Mouse (Mus musculus) hindbrain, embryonic 14.5 days (tissue): Measurements from ENCODE around the gene Nav2. TPM values are rescaled to one million over a fixed set of nuclear protein-coding genes. Genes with fewer than 3 reads are reported as not detected.

ENCODE experiments used
- ATAC-seq: fragments of 200-750 bp; cut with Nextera tagmentation; 2 replicates; pipeline ENCODE4 v1.8.0; 2017; ENCODE audit warnings: moderate number of reproducible peaks, mild to moderate bottlenecking, moderate TSS enrichment, moderate library complexity; ENCODE audit not compliant: low FRiP score
- DNase-seq: peaks from one replicate; pipeline ENCODE4 v3.0.0-alpha.2; 2015; ENCODE audit warnings: low spot score
- H3K27ac ChIP-seq: fragments of 300-500 bp; sonication (generic); 2 replicates; pipeline ENCODE4 v1.5.1; 2014; ENCODE audit warnings: mild to moderate bottlenecking, moderate library complexity
- H3K27me3 ChIP-seq: fragments of 300-500 bp; sonication (generic); 2 replicates; pipeline ENCODE4 v1.6.1; 2014; ENCODE audit warnings: mild to moderate bottlenecking, low read length, mixed read lengths; ENCODE audit not compliant: control insufficient read depth, insufficient read depth
- H3K36me3 ChIP-seq: fragments of 300-500 bp; sonication (generic); replicated peaks from 2 replicates; pipeline ENCODE4 v1.6.1; 2014; ENCODE audit not compliant: control insufficient read depth, insufficient read depth
- H3K4me1 ChIP-seq: fragments of 300-500 bp; sonication (generic); replicated peaks from 2 replicates; pipeline ENCODE4 v1.6.1; 2014; ENCODE audit warnings: antibody characterized with exemption, low read length, mixed read lengths; ENCODE audit not compliant: control insufficient read depth, insufficient read depth
- H3K4me2 ChIP-seq: fragments of 300-500 bp; sonication (generic); replicated peaks from 2 replicates; pipeline ENCODE4 v1.6.1; 2014; ENCODE audit warnings: mild to moderate bottlenecking, moderate library complexity
- H3K4me3 ChIP-seq: fragments of 300-500 bp; sonication (generic); replicated peaks from 2 replicates; pipeline ENCODE4 v1.5.1; 2014; ENCODE audit warnings: mild to moderate bottlenecking, low read length
- H3K9ac ChIP-seq: fragments of 300-500 bp; sonication (generic); 2 replicates; pipeline ENCODE4 v1.6.1; 2014
- H3K9me3 ChIP-seq: fragments of 300-500 bp; sonication (generic); 2 replicates; pipeline ENCODE4 v1.6.1; 2016; ENCODE audit warnings: low read length; ENCODE audit not compliant: control insufficient read depth
- WGBS: fragments of 180-500 bp; shearing (Covaris S2); extraction: QIAGEN DNeasy Blood & Tissue Kit; methylation state at CpG from one replicate; pipeline ENCODE4 v1.1.7; 2014; 5-methylcytosine and 5-hydroxymethylcytosine counted together
- polyA plus RNA-seq: library from polyadenylated mRNA; unstranded; fragments of >200 nt; fragmentation: Nextera tagmentation; extraction: Ambion mirVana; gene quantifications from 2 replicates; pipeline ENCODE4 v1.2.1, GENCODE M21; 2014

Nav2 gene
- polyA plus RNA-seq, 1 experiment from 2014 or later, result 28.2 TPM

DNA sequence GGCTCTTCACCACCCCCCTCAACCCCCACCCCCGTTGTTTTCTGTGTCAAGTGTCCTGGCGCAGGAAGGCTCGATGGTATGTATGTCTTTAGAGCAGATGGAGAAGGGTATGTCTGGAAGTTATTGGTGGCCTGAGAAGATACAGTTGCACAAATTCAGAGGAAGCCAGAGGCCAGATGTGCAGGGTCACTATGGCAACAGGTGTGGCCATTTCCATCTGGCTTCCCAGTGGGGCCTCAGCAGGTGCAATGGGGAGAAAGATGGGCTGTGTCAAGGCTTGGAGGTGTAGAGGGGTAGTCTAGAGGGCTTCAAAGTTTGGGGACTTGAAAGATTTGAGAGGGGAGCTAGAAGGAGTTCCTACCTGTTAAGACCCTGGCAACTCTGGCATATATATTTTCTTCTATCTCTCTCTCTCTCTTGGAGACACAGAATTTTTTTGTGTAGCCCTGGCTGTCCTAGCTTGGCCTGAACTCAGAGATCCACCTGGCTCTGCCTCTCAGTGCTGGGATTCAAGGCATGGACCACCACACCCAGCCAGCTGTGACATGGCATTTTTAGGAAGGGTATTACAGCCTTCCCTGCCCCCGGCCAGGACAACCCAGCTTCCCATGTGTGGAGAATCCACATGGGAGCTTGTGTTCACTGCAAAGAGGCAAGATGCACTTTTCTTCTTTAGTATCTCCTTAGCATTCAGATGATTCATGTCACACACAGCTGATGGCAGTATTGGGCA is 435.4 kb downstream of the Nav2 start:
- no peak for DNase-seq
- Histone ChIP-seq H3K4me1 (peaks cover 45% of the 10 kb centered on the region), H3K9ac (no peak overlapping the region), H3K4me2 (no peak overlapping the region), H3K9me3 (no peaks in the 10 kb centered on the region), H3K4me3 (no peak overlapping the region), H3K27ac (no peak overlapping the region), H3K36me3 (no peaks in the 10 kb centered on the region), H3K27me3 (no peaks in the 10 kb centered on the region)
- WGBS, result 34% methylated on average over 4 of the region's 4 CpGs
- ATAC-seq, result no peak

DNA sequence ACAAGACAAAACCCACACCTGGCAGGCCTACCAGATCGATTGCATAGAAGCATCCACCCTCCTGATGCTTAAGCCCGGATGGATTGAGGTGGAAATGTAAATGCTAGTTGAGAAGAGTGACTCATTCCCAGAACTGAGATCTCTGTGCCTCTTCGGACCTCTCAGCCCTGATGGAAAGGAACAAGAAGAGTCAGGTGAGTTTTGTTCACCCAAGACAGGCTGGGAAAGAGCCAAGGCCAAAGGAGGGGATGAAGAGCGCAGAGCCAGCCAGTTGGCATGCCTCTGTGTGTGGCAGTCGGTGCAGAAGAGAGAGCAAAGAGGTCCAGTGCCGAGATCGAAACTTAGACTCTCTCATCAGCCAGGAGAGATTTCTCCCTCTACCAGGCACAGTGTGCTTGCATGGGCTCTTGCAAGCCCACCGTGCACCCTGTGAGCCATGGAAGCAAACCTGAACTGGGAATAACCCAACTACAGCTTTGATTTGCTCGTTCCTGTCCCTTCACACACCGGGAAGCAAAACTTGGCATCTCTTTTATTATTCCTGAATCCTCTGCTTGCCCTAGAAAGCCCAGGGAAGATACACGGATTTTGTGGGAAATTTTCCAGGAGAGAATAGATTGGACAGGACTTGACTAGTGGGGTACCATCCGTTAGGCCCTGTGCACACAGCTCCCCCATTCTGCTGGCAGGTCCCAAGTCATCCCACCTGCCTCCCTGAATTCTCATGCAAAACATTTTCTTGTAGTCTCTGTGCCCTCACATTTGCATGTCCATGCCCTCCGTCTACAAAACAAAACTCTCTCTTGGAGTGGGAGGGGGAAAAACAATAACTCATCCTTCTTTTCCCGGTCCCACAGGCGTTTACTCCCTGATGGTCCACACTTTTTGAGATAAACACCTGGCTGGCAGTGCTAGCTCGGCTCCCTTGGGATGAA is 439.1 kb downstream of the Nav2 start:
- Histone ChIP-seq H3K9ac (no peak overlapping the region), H3K4me3 (no peak overlapping the region), H3K9me3 (no peaks in the 10 kb centered on the region), H3K4me1 (peaks cover 29% of the 10 kb centered on the region), H3K4me2 (no peak overlapping the region), H3K36me3 (no peaks in the 10 kb centered on the region), H3K27me3 (no peaks in the 10 kb centered on the region), H3K27ac (no peak overlapping the region)
- 25% methylated on average over 16 of the region's 16 CpGs for WGBS
- DNase-seq (no peak), ATAC-seq (no peak)

DNA sequence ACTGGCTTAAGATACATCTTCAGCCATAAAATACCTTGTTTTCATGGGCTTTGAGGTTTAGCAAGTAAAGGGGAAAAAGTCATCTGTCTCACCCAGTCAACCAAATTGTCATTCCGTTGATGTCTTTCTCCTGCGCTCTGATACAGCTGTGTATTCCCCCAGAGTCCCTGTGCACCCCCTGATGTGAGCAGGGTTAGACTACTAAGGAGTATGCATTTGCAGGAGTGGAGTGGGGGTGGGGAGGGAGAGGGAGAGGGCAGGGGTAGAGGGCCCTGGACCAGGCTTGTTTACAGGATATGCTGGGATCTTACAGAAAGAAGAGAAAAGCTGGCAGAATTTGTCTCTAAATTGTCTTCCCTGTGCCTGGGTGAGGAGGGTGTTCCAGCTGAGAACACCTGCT is 440.1 kb downstream of the Nav2 start:
- 9% methylated on average over 2 of the region's 2 CpGs for WGBS
- Histone ChIP-seq H3K9me3 (no peaks in the 10 kb centered on the region), H3K4me1 (peaks cover 19% of the 10 kb centered on the region), H3K27me3 (no peaks in the 10 kb centered on the region), H3K4me2 (no peak overlapping the region), H3K4me3 (no peak overlapping the region), H3K36me3 (no peaks in the 10 kb centered on the region), H3K27ac (no peak overlapping the region), H3K9ac (no peak overlapping the region)
- ATAC-seq (no peak), DNase-seq (no peak)

DNA sequence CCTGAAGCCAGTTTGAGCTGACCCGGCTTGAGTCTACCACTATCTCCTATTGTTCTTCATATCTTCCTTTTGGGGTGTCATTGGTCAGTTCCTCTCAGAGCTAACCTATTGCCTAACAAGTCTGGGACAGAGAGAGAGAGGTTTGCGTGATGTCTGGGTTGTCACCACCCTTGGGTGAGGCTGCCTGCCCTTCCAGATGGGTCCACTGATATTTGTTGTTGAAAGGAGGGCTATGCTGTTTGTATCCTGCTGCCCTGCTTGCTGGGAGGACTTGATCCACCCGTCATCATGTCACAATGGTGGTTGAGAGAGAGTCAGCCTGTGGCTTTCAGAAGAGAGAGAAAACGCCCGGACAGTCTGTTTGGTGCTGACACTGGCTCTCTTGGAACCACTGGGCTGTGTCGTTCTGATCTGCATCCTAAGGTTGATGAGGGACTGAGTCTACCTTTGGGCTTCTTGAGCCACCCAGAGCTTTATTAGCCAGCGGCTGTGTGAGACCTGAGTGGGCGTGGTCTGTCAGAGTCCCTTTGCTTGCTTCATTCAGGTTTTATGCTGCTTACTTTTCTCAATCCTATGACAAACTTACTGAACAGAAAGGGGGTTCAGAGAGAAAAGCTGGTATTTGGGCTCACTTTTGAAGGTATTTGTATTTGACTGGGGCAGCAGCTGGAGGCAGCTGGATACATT is 441.9 kb downstream of the Nav2 start:
- no peaks in the 10 kb centered on the region for H3K36me3 ChIP-seq
- H3K9ac ChIP-seq, result no peak overlapping the region
- WGBS, result 84% methylated on average over 8 of the region's 8 CpGs
- H3K27ac ChIP-seq, result no peak overlapping the region
- DNase-seq (no peak), ATAC-seq (no peak)
- no peak overlapping the region for H3K4me3 ChIP-seq
- H3K27me3 ChIP-seq, result no peaks in the 10 kb centered on the region
- H3K4me1 ChIP-seq, result peaks cover 33% of the 10 kb centered on the region
- no peaks in the 10 kb centered on the region for H3K9me3 ChIP-seq
- no peak overlapping the region for H3K4me2 ChIP-seq

DNA sequence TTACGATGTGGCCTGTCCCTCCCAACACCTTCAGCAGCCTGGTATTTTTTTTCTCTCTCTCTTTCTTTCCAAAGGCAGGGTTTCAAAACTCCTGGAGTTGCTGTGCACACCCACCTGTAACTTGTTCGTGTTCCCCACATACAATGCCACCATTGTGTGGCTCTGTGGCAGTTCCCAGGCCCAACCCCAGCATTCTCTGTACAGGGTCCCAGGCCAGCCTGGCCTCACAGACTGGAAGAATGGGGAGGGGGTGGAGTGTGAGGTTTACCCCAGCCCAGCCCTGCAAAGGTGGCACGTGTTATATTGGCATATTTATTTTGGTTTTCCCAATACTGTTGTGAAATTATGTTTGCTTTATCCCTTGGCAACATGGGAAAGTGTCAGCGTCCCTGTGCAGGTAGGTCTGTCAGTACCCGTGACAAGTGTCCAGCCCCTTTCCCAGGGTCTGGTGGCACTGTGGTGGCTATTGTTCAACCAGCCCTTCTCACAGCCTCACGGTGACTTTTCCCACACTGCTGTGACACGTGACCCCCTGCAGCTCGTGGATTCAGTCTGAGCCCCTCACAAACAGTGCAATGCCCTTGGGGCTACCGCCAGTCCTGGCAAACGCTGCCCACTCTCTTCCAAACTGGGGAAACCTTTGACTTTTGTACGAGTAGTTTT is 443.2 kb downstream of the Nav2 start:
- no peak overlapping the region for H3K4me2 ChIP-seq
- DNase-seq (no peak), ATAC-seq (peak; percentile 35; the same call in 1 of the 2 replicates)
- no peak overlapping the region for H3K9ac ChIP-seq
- no peaks in the 10 kb centered on the region for H3K9me3 ChIP-seq
- H3K36me3 ChIP-seq, result no peaks in the 10 kb centered on the region
- H3K27ac ChIP-seq, result peak overlapping the region; percentile 29; the same call in 1 of the 2 replicates
- no peaks in the 10 kb centered on the region for H3K27me3 ChIP-seq
- H3K4me1 ChIP-seq, result peaks cover 37% of the 10 kb centered on the region
- H3K4me3 ChIP-seq, result no peak overlapping the region
- WGBS, result 37% methylated on average over 11 of the region's 11 CpGs

DNA sequence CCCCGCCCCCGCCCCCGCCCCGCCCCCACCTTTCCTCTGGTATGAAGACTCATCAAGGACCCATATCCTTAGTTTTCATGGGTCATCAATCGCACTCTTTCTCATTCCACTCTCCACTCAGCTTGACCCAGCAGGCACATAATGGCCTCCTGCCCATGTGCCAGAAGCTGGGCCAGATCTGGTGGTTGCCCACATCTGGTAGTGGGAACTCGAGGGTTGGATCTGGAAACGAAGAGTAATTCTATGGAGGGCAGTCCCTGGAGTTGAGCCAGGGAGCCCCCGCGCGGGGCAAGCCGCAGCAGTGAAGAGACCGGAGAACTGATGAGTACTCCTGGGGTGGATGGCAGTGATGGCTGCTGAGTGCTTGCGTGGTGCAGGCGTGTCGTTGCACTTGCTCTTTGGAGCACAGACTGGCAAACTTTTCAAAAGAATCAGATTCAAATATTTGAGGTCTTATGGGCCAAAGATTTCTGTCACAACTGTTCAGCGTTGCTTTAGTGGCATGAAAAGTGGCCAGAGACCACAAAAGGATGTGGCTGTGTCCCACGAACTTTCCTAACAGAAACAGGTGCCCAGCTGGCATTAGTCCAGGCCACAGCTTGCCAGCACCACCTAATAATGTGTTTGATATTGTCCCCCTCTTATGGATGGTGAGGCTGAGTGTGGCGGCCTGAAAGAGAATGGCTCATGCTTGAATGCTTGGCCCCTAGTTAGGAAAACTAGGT is 449.1 kb downstream of the Nav2 start:
- WGBS, result 61% methylated on average over 18 of the region's 18 CpGs
- Histone ChIP-seq H3K4me1 (peaks cover 31% of the 10 kb centered on the region), H3K4me2 (no peak overlapping the region), H3K9me3 (no peaks in the 10 kb centered on the region), H3K27ac (no peak overlapping the region), H3K9ac (no peak overlapping the region), H3K27me3 (no peaks in the 10 kb centered on the region), H3K4me3 (no peak overlapping the region), H3K36me3 (no peaks in the 10 kb centered on the region)
- DNase-seq (no peak), ATAC-seq (peak; percentile 16; the same call in 1 of the 2 replicates)

DNA sequence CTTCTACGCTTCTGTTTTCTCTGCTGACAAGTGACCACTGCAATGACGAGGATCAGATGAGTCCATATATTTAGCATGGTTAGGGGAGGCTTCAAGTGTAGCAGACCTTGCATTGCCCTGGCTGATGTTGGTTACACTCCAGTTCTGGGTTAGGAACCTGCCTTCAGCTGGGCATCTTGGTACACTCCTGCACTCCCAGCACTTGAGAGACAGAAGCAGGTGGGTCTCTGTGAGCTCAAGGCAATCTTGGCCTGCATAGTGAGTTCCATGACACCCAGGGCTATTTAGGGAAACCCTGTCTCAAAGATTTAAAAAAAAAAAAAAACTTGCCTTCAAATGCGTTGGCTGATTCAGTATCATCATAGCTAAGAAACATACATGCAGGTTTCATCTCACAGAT is 450.6 kb downstream of the Nav2 start:
- 94% methylated on average over 3 of the region's 3 CpGs for WGBS
- H3K36me3 ChIP-seq, result no peaks in the 10 kb centered on the region
- ATAC-seq (no peak), DNase-seq (no peak)
- H3K9ac ChIP-seq, result no peak overlapping the region
- H3K4me1 ChIP-seq, result peaks cover 28% of the 10 kb centered on the region
- H3K27me3 ChIP-seq, result no peaks in the 10 kb centered on the region
- no peak overlapping the region for H3K27ac ChIP-seq
- H3K4me3 ChIP-seq, result no peak overlapping the region
- H3K9me3 ChIP-seq, result no peaks in the 10 kb centered on the region
- H3K4me2 ChIP-seq, result no peak overlapping the region

DNA sequence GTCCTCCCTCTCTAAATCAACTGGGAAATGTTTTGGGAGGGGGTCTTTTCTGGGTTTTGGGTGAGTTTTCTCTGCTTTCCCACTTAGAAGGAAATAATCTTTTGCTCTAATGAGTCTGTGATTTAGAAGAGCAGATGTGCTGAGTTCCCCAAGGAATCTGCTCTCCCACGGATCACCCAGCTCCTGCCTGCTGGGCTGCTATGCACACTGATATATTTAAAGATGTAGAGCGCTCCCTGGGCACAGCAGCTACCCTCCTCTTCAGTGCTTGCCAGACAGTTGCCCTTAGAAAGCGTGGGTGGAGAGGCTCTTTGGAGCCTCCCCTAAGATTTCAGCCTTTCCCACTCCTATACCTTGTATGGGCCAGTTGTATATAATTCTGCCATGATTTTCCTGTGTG is 452.1 kb downstream of the Nav2 start:
- Histone ChIP-seq H3K9ac (no peak overlapping the region), H3K36me3 (no peaks in the 10 kb centered on the region), H3K27me3 (no peaks in the 10 kb centered on the region), H3K9me3 (no peaks in the 10 kb centered on the region), H3K4me2 (no peak overlapping the region), H3K4me1 (peaks cover 13% of the 10 kb centered on the region; the same call in 1 of the 2 replicates), H3K4me3 (no peak overlapping the region), H3K27ac (no peak overlapping the region)
- no peak for DNase-seq
- ATAC-seq, result no peak
- WGBS, result 62% methylated on average over 3 of the region's 3 CpGs
